Mouse (Mus musculus): ENCODE data around the gene Kdelc2. TPM values are rescaled to one million over a fixed set of nuclear protein-coding genes. Genes with fewer than 3 reads are reported as not detected.

Gene Kdelc2
- 0.96 and 1.5 TPM in 2 replicates for polyA plus RNA-seq (2012; rRNA removed)
- 2.3 and 3.0 TPM in 2 replicates for polyA plus RNA-seq (2014; fragmentation: Nextera tagmentation; extraction: Ambion mirVana)

DNA sequence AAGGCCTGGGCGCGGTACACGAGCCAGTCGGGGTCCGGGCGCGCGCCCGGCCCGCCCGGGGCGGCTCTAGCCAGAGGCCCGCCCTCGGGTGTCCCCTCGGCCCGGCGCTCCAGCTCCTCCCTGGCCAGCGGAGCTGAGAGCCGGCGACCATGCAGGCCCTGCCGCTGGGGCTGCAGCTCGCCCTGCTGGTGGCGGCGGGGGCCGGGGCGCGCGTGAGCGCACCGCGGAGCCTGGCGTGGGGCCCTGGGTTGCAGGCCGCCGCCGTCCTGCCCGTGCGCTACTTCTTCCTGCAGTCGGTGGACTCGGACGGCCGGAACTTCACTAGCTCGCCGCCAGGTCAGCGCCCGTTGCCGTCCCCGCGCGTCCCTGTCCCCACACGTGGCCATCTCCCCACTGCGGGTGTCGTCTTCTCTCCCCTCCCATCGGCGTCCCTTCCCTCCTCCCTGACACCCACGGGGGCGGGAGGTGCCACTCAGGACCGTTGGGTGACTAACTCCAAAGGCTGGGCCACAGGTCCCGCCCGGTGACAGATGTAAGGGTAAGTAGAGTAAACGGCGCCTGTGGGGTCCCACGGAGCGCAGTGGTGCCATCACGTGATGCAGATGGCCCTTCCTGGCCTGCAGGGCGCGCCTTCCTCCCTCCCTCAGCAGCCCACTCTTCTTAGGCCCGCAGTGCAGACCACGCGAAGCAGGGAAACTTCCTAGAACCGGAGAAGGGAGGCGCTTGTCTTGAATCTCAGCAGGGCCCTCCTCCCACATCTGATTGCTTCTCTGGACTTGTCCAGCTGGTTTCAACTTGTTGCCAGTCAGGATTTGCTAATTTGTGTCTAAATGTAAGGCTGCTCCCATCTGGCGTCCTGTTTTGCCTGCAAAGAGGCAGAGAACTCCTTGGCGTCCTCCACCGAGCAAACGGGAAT lies at the start of gene Kdelc2:
Kdelc2 (plus strand) TSS at position 75 of the 916 bp plus-strand sequence.
- Histone ChIP-seq H3K9ac (replicated peaks) (peak within 1 kb of the TSS; percentile 43), H3K4me3 (ENCODE audit: insufficient read depth in 1 of 2, low read depth in 2 of 2, low read length in 2 of 2) (peak within 1 kb of the TSS; percentile 59 to 62)
- under 1% methylated on average over 75 of the region's 75 CpGs for WGBS (ENCODE audit: insufficient replicate concordance)

DNA sequence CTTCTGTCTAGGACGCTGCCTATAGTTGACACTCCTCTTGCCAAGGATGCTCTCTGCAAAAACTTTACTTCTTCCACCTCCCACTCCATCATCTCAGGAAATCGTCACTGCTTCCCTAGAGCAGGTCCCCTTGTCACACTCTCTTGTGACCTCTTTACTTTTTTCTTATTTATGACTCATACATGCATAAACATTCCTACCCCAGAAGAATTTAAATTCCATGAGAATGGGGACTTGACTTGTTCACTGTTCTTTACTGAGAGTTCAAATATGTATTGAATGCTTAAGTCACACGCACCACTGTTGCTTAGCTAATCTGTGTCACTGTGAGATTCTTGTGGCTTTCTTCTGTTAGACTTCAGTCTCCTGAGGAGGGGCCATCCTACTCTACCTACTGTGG lies 48.7 kb upstream of the Kdelc2 start:
- WGBS (ENCODE audit: insufficient replicate concordance), result 52% methylated on average over 3 of the region's 3 CpGs
- no peak overlapping the region for H3K4me2 ChIP-seq (ENCODE audit: low read depth)
- DNase-seq (ENCODE audit: low read depth in 3 of 3, low spot score in 3 of 3) (no peak), ATAC-seq (ENCODE audit: insufficient read depth) (no peak)
- TF ChIP-seq CTCF (IDR thresholded peaks at IDR 0.05; ENCODE audit: low read depth) (no peak), EP300 (IDR thresholded peaks at IDR 0.05; ENCODE audit: low read depth) (no peak)
- H3K9ac ChIP-seq (replicated peaks), result no peak overlapping the region
- H3K4me1 ChIP-seq (replicated peaks; ENCODE audit: control insufficient read depth in 2 of 2, insufficient read depth in 2 of 2, low read length in 1 of 2), result no peaks in the 10 kb centered on the region
- H3K9me3 ChIP-seq (ENCODE audit: control insufficient read depth, low read length), result no peaks in the 10 kb centered on the region
- no peak overlapping the region for H3K27ac ChIP-seq
- no peak overlapping the region for H3K4me3 ChIP-seq (ENCODE audit: insufficient read depth in 1 of 2, low read depth in 2 of 2, low read length in 2 of 2)
- no peaks in the 10 kb centered on the region for H3K27me3 ChIP-seq (ENCODE audit: control insufficient read depth, insufficient read depth, low read length)
- H3K36me3 ChIP-seq (replicated peaks; ENCODE audit: control insufficient read depth, insufficient read depth, low read depth), result no peaks in the 10 kb centered on the region

More for the DNA sequence above, at the start of gene Kdelc2:
- H3K36me3 ChIP-seq (replicated peaks; ENCODE audit: control insufficient read depth, insufficient read depth, low read depth), result no peaks in the 10 kb centered on the region
- ATAC-seq (ENCODE audit: insufficient read depth) (peak; percentile 70), DNase-seq (ENCODE audit: low read depth in 3 of 3, low spot score in 3 of 3) (peak in 1 of 3 experiments; percentile 20)
- H3K27me3 ChIP-seq (ENCODE audit: control insufficient read depth, insufficient read depth, low read length), result peaks cover 7% of the 10 kb centered on the region
- H3K9me3 ChIP-seq (ENCODE audit: control insufficient read depth, low read length), result no peaks in the 10 kb centered on the region
- TF ChIP-seq CTCF (IDR thresholded peaks at IDR 0.05; ENCODE audit: low read depth) (peak; percentile 10; the same call in 1 of the 2 replicates), EP300 (IDR thresholded peaks at IDR 0.05; ENCODE audit: low read depth) (no peak)
- H3K27ac ChIP-seq, result no peak within 1 kb of the TSS
- H3K4me1 ChIP-seq (replicated peaks; ENCODE audit: control insufficient read depth in 2 of 2, insufficient read depth in 2 of 2, low read length in 1 of 2), result no peaks in the 10 kb centered on the region
- peak within 1 kb of the TSS; percentile 60 for H3K4me2 ChIP-seq (ENCODE audit: low read depth)

DNA sequence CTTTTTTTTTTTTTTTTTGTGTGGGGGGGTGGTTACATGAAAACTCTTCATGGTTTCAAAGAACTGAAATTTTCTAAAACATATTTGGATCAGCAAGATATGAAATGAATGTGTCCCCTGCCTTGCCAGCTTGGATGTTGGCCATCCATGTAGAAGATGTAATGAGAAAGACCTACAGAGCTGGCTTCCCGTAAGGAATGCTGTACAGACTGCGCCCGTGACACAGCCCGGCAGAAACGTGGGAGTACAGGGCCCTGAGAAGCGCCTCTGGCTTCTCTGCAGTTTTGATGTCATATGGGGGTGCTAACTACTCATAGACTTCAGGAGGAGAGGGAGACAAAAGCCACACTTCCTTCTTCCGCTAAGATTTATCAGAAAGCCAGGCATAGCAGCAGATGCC lies 44.2 kb upstream of the Kdelc2 start:
- WGBS (ENCODE audit: insufficient replicate concordance), result 67% methylated on average over 7 of the region's 7 CpGs
- no peak for DNase-seq (ENCODE audit: low read depth in 3 of 3, low spot score in 3 of 3)
- no peak overlapping the region for H3K9ac ChIP-seq (replicated peaks)

GRCm38 (mm10) chr9:53340328-53340916 lies 43.4 kb upstream of the Kdelc2 start:
- no peak for TF ChIP-seq CTCF (IDR thresholded peaks at IDR 0.05; ENCODE audit: low read depth)
- no peak for TF ChIP-seq EP300 (IDR thresholded peaks at IDR 0.05; ENCODE audit: low read depth)
- no peaks in the 10 kb centered on the region for H3K4me1 ChIP-seq (replicated peaks; ENCODE audit: control insufficient read depth in 2 of 2, insufficient read depth in 2 of 2, low read length in 1 of 2)
- H3K4me3 ChIP-seq (ENCODE audit: insufficient read depth in 1 of 2, low read depth in 2 of 2, low read length in 2 of 2), result peak overlapping the region; percentile 28 to 56
- peak overlapping the region; percentile 24 for H3K4me2 ChIP-seq (ENCODE audit: low read depth)
- no peak overlapping the region for H3K9ac ChIP-seq (replicated peaks)
- H3K27me3 ChIP-seq (ENCODE audit: control insufficient read depth, insufficient read depth, low read length), result no peaks in the 10 kb centered on the region
- no peak for DNase-seq (ENCODE audit: low read depth in 3 of 3, low spot score in 3 of 3)
- H3K27ac ChIP-seq, result no peak overlapping the region
- ATAC-seq (ENCODE audit: insufficient read depth), result no peak
- no peaks in the 10 kb centered on the region for H3K9me3 ChIP-seq (ENCODE audit: control insufficient read depth, low read length)
- no peaks in the 10 kb centered on the region for H3K36me3 ChIP-seq (replicated peaks; ENCODE audit: control insufficient read depth, insufficient read depth, low read depth)
- 34% methylated on average over 17 of the region's 17 CpGs for WGBS (ENCODE audit: insufficient replicate concordance)

More for the DNA sequence above, 44.2 kb upstream of the Kdelc2 start:
- no peak for ATAC-seq (ENCODE audit: insufficient read depth)
- Histone ChIP-seq H3K27me3 (ENCODE audit: control insufficient read depth, insufficient read depth, low read length) (no peaks in the 10 kb centered on the region), H3K4me2 (ENCODE audit: low read depth) (no peak overlapping the region), H3K4me3 (ENCODE audit: insufficient read depth in 1 of 2, low read depth in 2 of 2, low read length in 2 of 2) (no peak overlapping the region), H3K36me3 (replicated peaks; ENCODE audit: control insufficient read depth, insufficient read depth, low read depth) (no peaks in the 10 kb centered on the region), H3K4me1 (replicated peaks; ENCODE audit: control insufficient read depth in 2 of 2, insufficient read depth in 2 of 2, low read length in 1 of 2) (no peaks in the 10 kb centered on the region), H3K27ac (no peak overlapping the region), H3K9me3 (ENCODE audit: control insufficient read depth, low read length) (no peaks in the 10 kb centered on the region)
- no peak for TF ChIP-seq EP300 (IDR thresholded peaks at IDR 0.05; ENCODE audit: low read depth)
- TF ChIP-seq CTCF (IDR thresholded peaks at IDR 0.05; ENCODE audit: low read depth), result no peak

DNA sequence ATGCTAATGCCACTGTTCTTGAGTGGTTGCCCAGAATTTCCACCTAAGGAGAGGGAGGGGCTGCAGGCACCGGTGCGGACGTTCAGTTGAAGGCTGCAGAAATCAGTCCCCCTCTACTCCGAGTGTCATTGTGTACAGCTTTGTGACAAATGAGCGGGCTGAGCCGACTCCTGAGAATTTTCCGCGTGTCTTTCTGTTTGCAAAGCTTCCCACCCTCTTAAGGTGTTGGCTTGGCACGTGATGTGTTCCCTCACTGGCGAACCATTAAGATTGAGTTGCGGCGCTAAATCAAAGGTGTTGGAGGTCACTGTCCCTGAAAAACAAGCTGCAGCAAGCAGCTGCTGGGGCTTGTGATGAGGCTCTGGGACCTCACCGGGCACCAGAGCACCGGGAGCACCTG lies 42.9 kb upstream of the Kdelc2 start:
- peak overlapping the region; percentile 28 to 56 for H3K4me3 ChIP-seq (ENCODE audit: insufficient read depth in 1 of 2, low read depth in 2 of 2, low read length in 2 of 2)
- no peaks in the 10 kb centered on the region for H3K4me1 ChIP-seq (replicated peaks; ENCODE audit: control insufficient read depth in 2 of 2, insufficient read depth in 2 of 2, low read length in 1 of 2)
- ATAC-seq (ENCODE audit: insufficient read depth) (no peak), DNase-seq (ENCODE audit: low read depth in 3 of 3, low spot score in 3 of 3) (no peak)
- TF ChIP-seq CTCF (IDR thresholded peaks at IDR 0.05; ENCODE audit: low read depth) (no peak), EP300 (IDR thresholded peaks at IDR 0.05; ENCODE audit: low read depth) (no peak)
- H3K4me2 ChIP-seq (ENCODE audit: low read depth), result peak overlapping the region; percentile 3
- no peak overlapping the region for H3K9ac ChIP-seq (replicated peaks)
- no peaks in the 10 kb centered on the region for H3K9me3 ChIP-seq (ENCODE audit: control insufficient read depth, low read length)
- 8% methylated on average over 14 of the region's 14 CpGs for WGBS (ENCODE audit: insufficient replicate concordance)
- no peaks in the 10 kb centered on the region for H3K27me3 ChIP-seq (ENCODE audit: control insufficient read depth, insufficient read depth, low read length)
- H3K36me3 ChIP-seq (replicated peaks; ENCODE audit: control insufficient read depth, insufficient read depth, low read depth), result no peaks in the 10 kb centered on the region
- no peak overlapping the region for H3K27ac ChIP-seq
